Mouse (Mus musculus): ENCODE data around the gene Fiz1. TPM values are rescaled to one million over a fixed set of nuclear protein-coding genes. Genes with fewer than 3 reads are reported as not detected.

Gene Fiz1
- polyA plus RNA-seq, 1 experiment, result 79.3 TPM

DNA sequence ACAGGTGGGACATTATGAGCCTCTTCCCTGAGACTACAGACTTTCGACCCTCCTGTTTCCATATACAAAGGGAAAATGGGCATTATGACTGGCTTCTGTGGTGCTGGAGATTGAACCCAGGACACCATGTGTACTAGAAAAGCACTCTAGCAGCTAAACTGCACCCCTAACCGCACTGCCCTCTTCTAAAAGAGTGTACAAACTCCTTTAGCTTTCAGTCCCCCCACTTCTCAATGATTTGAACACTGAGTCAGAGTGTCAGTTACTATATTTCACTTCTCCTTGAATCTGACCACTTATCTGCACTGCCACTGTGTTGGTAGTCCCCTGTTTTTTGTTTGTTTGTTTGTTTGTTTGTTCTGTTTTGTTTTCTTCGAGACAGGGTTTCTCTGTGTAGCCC, 19.3 kb upstream of the Fiz1 start, which contains the start of gene 4632433K11Rik:
TSS of gene 4632433K11Rik (plus strand) at position 301 of the 400 bp plus-strand sequence.
- DNase-seq, result no peak
- Histone ChIP-seq H3K27me3 (ENCODE audit: control insufficient read depth, insufficient read depth, low read length) (no peaks in the 10 kb centered on the region), H3K4me3 (ENCODE audit: control insufficient read depth, insufficient read depth, low read length) (no peak within 1 kb of the TSS), H3K4me1 (replicated peaks; ENCODE audit: control insufficient read depth, insufficient read depth, low read length) (peaks cover 2% of the 10 kb centered on the region), H3K27ac (ENCODE audit: control insufficient read depth, insufficient read depth, low read length) (no peak within 1 kb of the TSS), H3K36me3 (ENCODE audit: control insufficient read depth, insufficient read depth, low read length) (peaks cover 40% of the 10 kb centered on the region)
- TF ChIP-seq POLR2A (IDR thresholded peaks at IDR 0.05; ENCODE audit: control insufficient read depth, extremely low read depth, insufficient read depth, low read length, poor library complexity) (no peak), CTCF (IDR thresholded peaks at IDR 0.05; ENCODE audit: borderline replicate concordance, control insufficient read depth, extremely low read depth, insufficient read depth, low read length, poor library complexity) (no peak)
- WGBS, result 97% methylated on average over 3 of the region's 3 CpGs

DNA sequence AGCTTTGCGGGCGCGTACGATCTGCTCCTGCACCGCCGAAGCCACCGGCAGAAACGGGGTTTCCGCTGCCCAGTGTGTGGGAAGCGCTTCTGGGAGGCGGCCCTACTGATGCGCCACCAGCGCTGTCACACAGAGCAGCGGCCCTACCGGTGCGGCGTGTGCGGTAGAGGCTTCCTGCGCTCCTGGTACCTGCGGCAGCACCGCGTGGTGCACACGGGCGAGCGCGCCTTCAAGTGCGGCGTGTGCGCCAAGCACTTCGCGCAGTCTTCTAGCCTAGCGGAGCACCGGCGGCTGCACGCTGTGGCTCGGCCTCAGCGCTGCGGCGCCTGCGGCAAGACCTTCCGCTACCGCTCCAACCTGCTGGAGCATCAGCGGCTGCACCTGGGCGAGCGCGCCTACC, 17.0 kb upstream of the Fiz1 start:
- 98% methylated on average over 46 of the region's 46 CpGs for WGBS
- no peak for DNase-seq
- TF ChIP-seq POLR2A (IDR thresholded peaks at IDR 0.05; ENCODE audit: control insufficient read depth, extremely low read depth, insufficient read depth, low read length, poor library complexity), result no peak
- TF ChIP-seq CTCF (IDR thresholded peaks at IDR 0.05; ENCODE audit: borderline replicate concordance, control insufficient read depth, extremely low read depth, insufficient read depth, low read length, poor library complexity), result no peak
- H3K27ac ChIP-seq (ENCODE audit: control insufficient read depth, insufficient read depth, low read length), result no peak overlapping the region
- H3K4me1 ChIP-seq (replicated peaks; ENCODE audit: control insufficient read depth, insufficient read depth, low read length), result no peaks in the 10 kb centered on the region
- peaks cover 46% of the 10 kb centered on the region for H3K36me3 ChIP-seq (ENCODE audit: control insufficient read depth, insufficient read depth, low read length)
- H3K27me3 ChIP-seq (ENCODE audit: control insufficient read depth, insufficient read depth, low read length), result no peaks in the 10 kb centered on the region
- no peak overlapping the region for H3K4me3 ChIP-seq (ENCODE audit: control insufficient read depth, insufficient read depth, low read length)

DNA sequence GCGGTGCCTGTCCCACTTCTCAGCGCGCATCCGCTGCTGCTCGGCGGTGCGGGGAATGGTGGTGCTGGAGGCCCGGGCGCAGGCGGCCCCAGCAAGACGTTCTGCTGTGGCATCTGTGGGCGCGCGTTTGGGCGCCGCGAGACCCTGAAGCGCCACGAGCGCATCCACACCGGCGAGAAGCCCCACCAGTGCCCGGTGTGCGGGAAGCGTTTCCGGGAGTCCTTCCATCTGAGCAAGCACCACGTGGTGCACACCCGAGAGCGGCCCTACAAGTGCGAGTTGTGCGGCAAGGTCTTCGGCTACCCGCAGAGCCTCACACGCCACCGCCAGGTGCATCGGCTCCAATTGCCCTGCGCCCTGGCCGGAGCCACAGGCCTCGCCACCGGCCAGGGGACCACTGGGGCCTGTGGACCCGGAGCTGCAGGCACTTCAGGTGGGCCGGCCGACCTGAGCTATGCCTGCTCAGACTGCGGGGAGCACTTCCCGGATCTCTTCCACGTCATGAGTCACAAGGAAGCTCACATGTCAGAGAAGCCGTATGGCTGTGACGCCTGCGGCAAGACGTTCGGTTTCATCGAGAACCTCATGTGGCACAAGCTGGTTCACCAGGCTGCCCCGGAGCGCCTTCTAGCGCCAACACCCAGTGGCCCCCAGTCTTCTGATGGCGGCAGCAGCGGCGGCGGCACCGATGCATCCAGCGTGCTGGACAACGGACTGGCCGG, 16.2 kb upstream of the Fiz1 start:
- Histone ChIP-seq H3K36me3 (ENCODE audit: control insufficient read depth, insufficient read depth, low read length) (peaks cover 46% of the 10 kb centered on the region), H3K4me3 (ENCODE audit: control insufficient read depth, insufficient read depth, low read length) (no peak overlapping the region)
- no peak for TF ChIP-seq CTCF (IDR thresholded peaks at IDR 0.05; ENCODE audit: borderline replicate concordance, control insufficient read depth, extremely low read depth, insufficient read depth, low read length, poor library complexity)
- no peak for TF ChIP-seq POLR2A (IDR thresholded peaks at IDR 0.05; ENCODE audit: control insufficient read depth, extremely low read depth, insufficient read depth, low read length, poor library complexity)

GRCm38 (mm10) chr7:5029946-5030345, 15.4 kb upstream of the Fiz1 start:
- peaks cover 46% of the 10 kb centered on the region for H3K36me3 ChIP-seq (ENCODE audit: control insufficient read depth, insufficient read depth, low read length)
- no peaks in the 10 kb centered on the region for H3K4me1 ChIP-seq (replicated peaks; ENCODE audit: control insufficient read depth, insufficient read depth, low read length)
- WGBS, result 99% methylated on average over 21 of the region's 21 CpGs
- no peak overlapping the region for H3K27ac ChIP-seq (ENCODE audit: control insufficient read depth, insufficient read depth, low read length)
- TF ChIP-seq CTCF (IDR thresholded peaks at IDR 0.05; ENCODE audit: borderline replicate concordance, control insufficient read depth, extremely low read depth, insufficient read depth, low read length, poor library complexity) (no peak), POLR2A (IDR thresholded peaks at IDR 0.05; ENCODE audit: control insufficient read depth, extremely low read depth, insufficient read depth, low read length, poor library complexity) (no peak)
- DNase-seq, result no peak
- no peak overlapping the region for H3K4me3 ChIP-seq (ENCODE audit: control insufficient read depth, insufficient read depth, low read length)
- H3K27me3 ChIP-seq (ENCODE audit: control insufficient read depth, insufficient read depth, low read length), result no peaks in the 10 kb centered on the region

More for the DNA sequence above, 16.2 kb upstream of the Fiz1 start:
- DNase-seq, result no peak
- Histone ChIP-seq H3K27me3 (ENCODE audit: control insufficient read depth, insufficient read depth, low read length) (no peaks in the 10 kb centered on the region), H3K27ac (ENCODE audit: control insufficient read depth, insufficient read depth, low read length) (no peak overlapping the region), H3K4me1 (replicated peaks; ENCODE audit: control insufficient read depth, insufficient read depth, low read length) (no peaks in the 10 kb centered on the region)
- 98% methylated on average over 63 of the region's 63 CpGs for WGBS

- no peak for DNase-seq
- Histone ChIP-seq H3K27me3 (ENCODE audit: control insufficient read depth, insufficient read depth, low read length) (no peaks in the 10 kb centered on the region), H3K4me3 (ENCODE audit: control insufficient read depth, insufficient read depth, low read length) (no peak overlapping the region), H3K36me3 (ENCODE audit: control insufficient read depth, insufficient read depth, low read length) (peaks cover 46% of the 10 kb centered on the region), H3K27ac (ENCODE audit: control insufficient read depth, insufficient read depth, low read length) (no peak overlapping the region), H3K4me1 (replicated peaks; ENCODE audit: control insufficient read depth, insufficient read depth, low read length) (no peaks in the 10 kb centered on the region)
- WGBS, result 97% methylated on average over 22 of the region's 22 CpGs
- TF ChIP-seq POLR2A (IDR thresholded peaks at IDR 0.05; ENCODE audit: control insufficient read depth, extremely low read depth, insufficient read depth, low read length, poor library complexity), result no peak
- no peak for TF ChIP-seq CTCF (IDR thresholded peaks at IDR 0.05; ENCODE audit: borderline replicate concordance, control insufficient read depth, extremely low read depth, insufficient read depth, low read length, poor library complexity)
Measured at GRCm38 (mm10) chr7:5029543-5029942, 15.0 kb upstream of the Fiz1 start.

DNA sequence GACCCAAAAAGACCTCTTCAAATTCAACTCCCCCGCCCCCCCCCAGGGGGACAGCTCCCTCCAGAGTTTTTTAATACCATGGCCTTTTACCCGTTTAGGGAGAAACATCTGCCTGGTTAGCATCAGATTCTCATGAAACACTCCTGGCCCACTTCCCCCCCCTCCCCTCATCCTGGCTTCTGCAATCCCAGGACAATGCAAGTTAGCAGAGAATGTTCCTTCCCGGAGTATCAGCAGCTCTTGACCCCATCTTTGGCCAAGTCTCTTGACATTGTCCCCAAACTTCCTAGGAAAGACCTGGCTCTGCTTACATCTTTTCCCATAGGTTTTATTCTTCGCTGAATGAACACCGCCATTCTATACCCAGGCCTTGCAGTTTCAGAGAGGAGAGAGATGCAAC, 6.7 kb upstream of the Fiz1 start:
- WGBS, result 54% methylated on average over 5 of the region's 5 CpGs
- peaks cover 12% of the 10 kb centered on the region for H3K4me1 ChIP-seq (replicated peaks; ENCODE audit: control insufficient read depth, insufficient read depth, low read length)
- no peak for DNase-seq
- H3K27ac ChIP-seq (ENCODE audit: control insufficient read depth, insufficient read depth, low read length), result peak overlapping the region; percentile 62; the same call in 1 of the 2 replicates
- TF ChIP-seq POLR2A (IDR thresholded peaks at IDR 0.05; ENCODE audit: control insufficient read depth, extremely low read depth, insufficient read depth, low read length, poor library complexity), result no peak
- TF ChIP-seq CTCF (IDR thresholded peaks at IDR 0.05; ENCODE audit: borderline replicate concordance, control insufficient read depth, extremely low read depth, insufficient read depth, low read length, poor library complexity), result no peak
- no peaks in the 10 kb centered on the region for H3K27me3 ChIP-seq (ENCODE audit: control insufficient read depth, insufficient read depth, low read length)
- H3K4me3 ChIP-seq (ENCODE audit: control insufficient read depth, insufficient read depth, low read length), result peak overlapping the region; percentile 66
- H3K36me3 ChIP-seq (ENCODE audit: control insufficient read depth, insufficient read depth, low read length), result 0 out of 2 replicates have a peak, but pooled peaks cover 4% of the 10 kb centered on the region

Data from thymus, adult 2 months (tissue).